Mouse (Mus musculus) olfactory bulb, adult 2 months (tissue): Measurements from ENCODE around the gene Shisa6. TPM values are rescaled to one million over a fixed set of nuclear protein-coding genes. Genes with fewer than 3 reads are reported as not detected.

Source experiments
- H3K27ac ChIP-seq: fragments of 200-500 bp; 2 replicates; pipeline ENCODE4 v1.5.1; 2012; ENCODE audit warnings: low read depth, low read length; ENCODE audit not compliant: insufficient read depth
- H3K4me1 ChIP-seq: fragments of 200-500 bp; 2 replicates; pipeline ENCODE4 v1.6.1; 2012; ENCODE audit warnings: low read length; ENCODE audit not compliant: control insufficient read depth, insufficient read depth
- H3K4me3 ChIP-seq: fragments of 200-500 bp; 2 replicates; pipeline ENCODE4 v1.5.1; 2012; ENCODE audit warnings: mild to moderate bottlenecking, low read depth, low read length, moderate library complexity; ENCODE audit not compliant: insufficient read depth
- CTCF ChIP-seq: fragments of 200-500 bp; IDR thresholded peaks from 2 replicates; pipeline ENCODE4 v1.5.1; 2012; ENCODE audit warnings: low read depth, mild to moderate bottlenecking, low read length, moderate library complexity; ENCODE audit not compliant: insufficient read depth
- POLR2A ChIP-seq: fragments of 200-500 bp; IDR thresholded peaks from 2 replicates; pipeline ENCODE4 v1.6.1; 2012; ENCODE audit warnings: mild to moderate bottlenecking, low read depth, low read length, moderate library complexity; ENCODE audit not compliant: insufficient read depth
- WGBS: fragments of 180-500 bp; shearing (Covaris S2); methylation state at CpG from one replicate; pipeline ENCODE4 v1.1.7; 2018; 5-methylcytosine and 5-hydroxymethylcytosine counted together
- polyA plus RNA-seq: library from polyadenylated mRNA; stranded (reverse); fragments of >200 nt; gene quantifications from 2 replicates; pipeline ENCODE4 v1.2.4, GENCODE M21; 2012; ENCODE audit warnings: low replicate concordance; ENCODE audit not compliant: missing spikeins, insufficient read depth, insufficient read length

Gene Shisa6
- polyA plus RNA-seq, 1 experiment, result not detected

GRCm38 (mm10) chr11:66528146-66528545, 2.4 kb upstream of the Shisa6 start:
- H3K4me3 ChIP-seq, result no peak overlapping the region
- H3K27ac ChIP-seq, result no peak overlapping the region
- H3K4me1 ChIP-seq, result peaks cover 16% of the 10 kb centered on the region
- no peak for TF ChIP-seq CTCF
- TF ChIP-seq POLR2A, result no peak

- WGBS, result under 1% methylated on average over 5 of the region's 5 CpGs
- Histone ChIP-seq H3K4me3 (no peak overlapping the region), H3K27ac (no peak overlapping the region), H3K4me1 (peaks cover 16% of the 10 kb centered on the region)
- TF ChIP-seq CTCF (no peak), POLR2A (no peak)
Measured at GRCm38 (mm10) chr11:66527343-66527742, 1.6 kb upstream of the Shisa6 start.

GRCm38 (mm10) chr11:66526981-66527320, 1.2 kb upstream of the Shisa6 start:
- peak overlapping the region; percentile 45 for H3K4me3 ChIP-seq
- TF ChIP-seq CTCF, result no peak
- peaks cover 16% of the 10 kb centered on the region for H3K4me1 ChIP-seq
- 10% methylated on average over 5 of the region's 5 CpGs for WGBS
- no peak overlapping the region for H3K27ac ChIP-seq

- peak overlapping the region; percentile 45 for H3K4me3 ChIP-seq
- H3K27ac ChIP-seq, result no peak overlapping the region
- no peak for TF ChIP-seq POLR2A
- no peak for TF ChIP-seq CTCF
- peaks cover 16% of the 10 kb centered on the region for H3K4me1 ChIP-seq
- 6% methylated on average over 123 of the region's 126 CpGs for WGBS
Measured at GRCm38 (mm10) chr11:66526046-66526980, 549 bp upstream of the Shisa6 start.

GRCm38 (mm10) chr11:66524251-66524650, 1.5 kb downstream of the Shisa6 start:
- H3K4me1 ChIP-seq, result peaks cover 16% of the 10 kb centered on the region
- 55% methylated on average over 4 of the region's 4 CpGs for WGBS

GRCm38 (mm10) chr11:66522376-66522775, 3.4 kb downstream of the Shisa6 start:
- Histone ChIP-seq H3K4me1 (peaks cover 16% of the 10 kb centered on the region), H3K27ac (no peak overlapping the region), H3K4me3 (no peak overlapping the region)
- WGBS, result 93% methylated on average over 4 of the region's 4 CpGs
- TF ChIP-seq CTCF, result no peak
- no peak for TF ChIP-seq POLR2A

More at GRCm38 (mm10) chr11:66524251-66524650, 1.5 kb downstream of the Shisa6 start:
- no peak for TF ChIP-seq CTCF
- TF ChIP-seq POLR2A, result no peak
- no peak overlapping the region for H3K27ac ChIP-seq
- H3K4me3 ChIP-seq, result no peak overlapping the region

GRCm38 (mm10) chr11:66519386-66519785, 6.4 kb downstream of the Shisa6 start:
- WGBS, result 83% methylated on average over 6 of the region's 6 CpGs
- Histone ChIP-seq H3K4me1 (no peaks in the 10 kb centered on the region), H3K27ac (no peak overlapping the region), H3K4me3 (no peak overlapping the region)
- TF ChIP-seq CTCF, result no peak
- TF ChIP-seq POLR2A, result no peak

GRCm38 (mm10) chr11:66514346-66514745, 11.4 kb downstream of the Shisa6 start:
- TF ChIP-seq CTCF (no peak), POLR2A (no peak)
- no peaks in the 10 kb centered on the region for H3K4me1 ChIP-seq
- WGBS, result 92% methylated on average over 5 of the region's 5 CpGs
- no peak overlapping the region for H3K4me3 ChIP-seq
- no peak overlapping the region for H3K27ac ChIP-seq

GRCm38 (mm10) chr11:66500951-66501350, 24.8 kb downstream of the Shisa6 start:
- no peak for TF ChIP-seq CTCF
- no peak for TF ChIP-seq POLR2A
- 77% methylated on average over 2 of the region's 2 CpGs for WGBS
- H3K4me1 ChIP-seq, result no peaks in the 10 kb centered on the region
- H3K4me3 ChIP-seq, result no peak overlapping the region
- no peak overlapping the region for H3K27ac ChIP-seq

- Histone ChIP-seq H3K4me1 (no peaks in the 10 kb centered on the region), H3K4me3 (no peak overlapping the region), H3K27ac (no peak overlapping the region)
- TF ChIP-seq POLR2A, result no peak
- no peak for TF ChIP-seq CTCF
- WGBS, result 61% methylated on average over 9 of the region's 9 CpGs
Measured at GRCm38 (mm10) chr11:66498857-66499445, 26.8 kb downstream of the Shisa6 start.
